Mouse (Mus musculus) heart, embryonic 15.5 days (tissue): ENCODE measurements around the gene Armc2. TPM values are rescaled to one million over a fixed set of nuclear protein-coding genes. Genes with fewer than 3 reads are reported as not detected.
A peak's percentile ranks its signal among the peaks of the same experiment; 100 is the strongest.

Experiments
- ATAC-seq: fragments of 200-750 bp; cut with Nextera tagmentation; replicated peaks from 2 replicates; pipeline ENCODE4 v1.8.0; 2017; ENCODE audit warnings: low read depth, moderate TSS enrichment; ENCODE audit not compliant: insufficient number of reproducible peaks, insufficient read depth, low FRiP score
- H3K27ac ChIP-seq: fragments of 300-500 bp; sonication (generic); 2 replicates; pipeline ENCODE4 v1.5.1; 2015; ENCODE audit warnings: mild to moderate bottlenecking, inconsistent platforms
- H3K27me3 ChIP-seq: fragments of 300-500 bp; sonication (generic); 2 replicates; pipeline ENCODE4 v1.6.1; 2015; ENCODE audit warnings: inconsistent platforms
- H3K36me3 ChIP-seq: fragments of 300-500 bp; sonication (generic); 2 replicates; pipeline ENCODE4 v1.6.1; 2015; ENCODE audit warnings: mild to moderate bottlenecking, inconsistent platforms
- H3K4me1 ChIP-seq: fragments of 300-500 bp; sonication (generic); replicated peaks from 2 replicates; pipeline ENCODE4 v1.6.1; 2015; ENCODE audit warnings: inconsistent platforms
- H3K4me2 ChIP-seq: fragments of 300-500 bp; sonication (generic); 2 replicates; pipeline ENCODE4 v1.6.1; 2015; ENCODE audit warnings: inconsistent platforms, mild to moderate bottlenecking, moderate library complexity
- H3K4me3 ChIP-seq: fragments of 300-500 bp; sonication (generic); 2 replicates; pipeline ENCODE4 v1.5.1; 2015; ENCODE audit warnings: mild to moderate bottlenecking, inconsistent platforms
- H3K9ac ChIP-seq: fragments of 300-500 bp; sonication (generic); 2 replicates; pipeline ENCODE4 v1.6.1; 2015; ENCODE audit warnings: mild to moderate bottlenecking, inconsistent platforms
- H3K9me3 ChIP-seq: fragments of 300-500 bp; sonication (generic); replicated peaks from 2 replicates; pipeline ENCODE4 v1.6.1; 2016; ENCODE audit warnings: inconsistent platforms
- WGBS: fragments of 180-500 bp; shearing (Covaris S2); methylation state at CpG from one replicate; pipeline ENCODE4 v1.1.7; 2015; ENCODE audit warnings: mixed read lengths; 5-methylcytosine and 5-hydroxymethylcytosine counted together
- polyA plus RNA-seq: library from polyadenylated mRNA; unstranded; fragments of >200 nt; fragmentation: Nextera tagmentation; extraction: Ambion mirVana; gene quantifications from 2 replicates; pipeline ENCODE4 v1.2.1, GENCODE M21; 2015

Gene Armc2
- 2.3 and 2.4 TPM in 2 replicates for polyA plus RNA-seq

GRCm38 (mm10) chr10:42018016-42018949 is at the start of gene Armc2:
Armc2 (minus strand) TSS chr10:42018442.
- Histone ChIP-seq H3K4me3 (peak within 1 kb of the TSS; percentile 56), H3K9ac (peak within 1 kb of the TSS; percentile 52), H3K4me1 (peaks cover 7% of the 10 kb centered on the region), H3K9me3 (no peaks in the 10 kb centered on the region), H3K27ac (no peak within 1 kb of the TSS), H3K36me3 (no peaks in the 10 kb centered on the region), H3K4me2 (peak within 1 kb of the TSS; percentile 81), H3K27me3 (peaks cover 10% of the 10 kb centered on the region; the same call in 1 of the 2 replicates)
- 3% methylated on average over 58 of the region's 58 CpGs for WGBS
- peak; percentile 95 for ATAC-seq

GRCm38 (mm10) chr10:42064446-42064845 is 46.2 kb upstream of the Armc2 start:
- Histone ChIP-seq H3K9me3 (no peaks in the 10 kb centered on the region), H3K4me2 (no peak overlapping the region), H3K4me1 (no peaks in the 10 kb centered on the region), H3K4me3 (no peak overlapping the region), H3K27me3 (no peaks in the 10 kb centered on the region), H3K27ac (no peak overlapping the region), H3K36me3 (no peaks in the 10 kb centered on the region), H3K9ac (no peak overlapping the region)
- no peak for ATAC-seq
- WGBS: 63% methylated on average over 5 of the region's 5 CpGs

- Histone ChIP-seq H3K4me3 (no peak overlapping the region), H3K9ac (no peak overlapping the region), H3K36me3 (no peaks in the 10 kb centered on the region), H3K4me2 (no peak overlapping the region), H3K4me1 (peaks cover 11% of the 10 kb centered on the region), H3K27me3 (no peaks in the 10 kb centered on the region), H3K27ac (no peak overlapping the region), H3K9me3 (no peaks in the 10 kb centered on the region)
- 97% methylated on average over 8 of the region's 8 CpGs for WGBS
- no peak for ATAC-seq
These were observed 41.3 kb upstream of the Armc2 start for GRCm38 (mm10) chr10:42059522-42059921.

- no peak overlapping the region for H3K4me3 ChIP-seq
- H3K9me3 ChIP-seq: no peaks in the 10 kb centered on the region
- H3K27me3 ChIP-seq: no peaks in the 10 kb centered on the region
- no peak overlapping the region for H3K27ac ChIP-seq
- no peak for ATAC-seq
- H3K36me3 ChIP-seq: no peaks in the 10 kb centered on the region
- no peak overlapping the region for H3K9ac ChIP-seq
- peak overlapping the region; percentile 39 for H3K4me2 ChIP-seq
- 69% methylated on average over 12 of the region's 12 CpGs for WGBS
- peaks cover 11% of the 10 kb centered on the region for H3K4me1 ChIP-seq
These were observed 39.5 kb upstream of the Armc2 start for GRCm38 (mm10) chr10:42057746-42058145.

GRCm38 (mm10) chr10:42057231-42057601 is 39.0 kb upstream of the Armc2 start:
- ATAC-seq: peak; percentile 62
- Histone ChIP-seq H3K9ac (no peak overlapping the region), H3K27ac (peak overlapping the region; percentile 31; the same call in 1 of the 2 replicates)

GRCm38 (mm10) chr10:42056486-42057230 is 38.4 kb upstream of the Armc2 start:
- Histone ChIP-seq H3K27ac (peak overlapping the region; percentile 31; the same call in 1 of the 2 replicates), H3K4me2 (peak overlapping the region; percentile 39; the same call in 1 of the 2 replicates), H3K36me3 (no peaks in the 10 kb centered on the region), H3K9ac (no peak overlapping the region), H3K4me1 (peaks cover 11% of the 10 kb centered on the region), H3K27me3 (no peaks in the 10 kb centered on the region), H3K4me3 (no peak overlapping the region), H3K9me3 (no peaks in the 10 kb centered on the region)
- WGBS: 80% methylated on average over 18 of the region's 18 CpGs
- no peak for ATAC-seq

More at GRCm38 (mm10) chr10:42057231-42057601, 39.0 kb upstream of the Armc2 start:
- Histone ChIP-seq H3K27me3 (no peaks in the 10 kb centered on the region), H3K4me2 (peak overlapping the region; percentile 39), H3K4me3 (0 out of 2 replicates have a peak overlapping the region, but pooled peaks have one; percentile 9), H3K9me3 (no peaks in the 10 kb centered on the region), H3K4me1 (peaks cover 11% of the 10 kb centered on the region), H3K36me3 (no peaks in the 10 kb centered on the region)
- WGBS: 23% methylated on average over 11 of the region's 11 CpGs

GRCm38 (mm10) chr10:42055224-42056165 is 37.3 kb upstream of the Armc2 start:
- no peak for ATAC-seq
- H3K27me3 ChIP-seq: no peaks in the 10 kb centered on the region
- no peaks in the 10 kb centered on the region for H3K9me3 ChIP-seq
- WGBS: 49% methylated on average over 28 of the region's 29 CpGs
- peak overlapping the region; percentile 43 for H3K4me2 ChIP-seq
- peaks cover 11% of the 10 kb centered on the region for H3K4me1 ChIP-seq
- no peaks in the 10 kb centered on the region for H3K36me3 ChIP-seq
- H3K9ac ChIP-seq: no peak overlapping the region
- H3K27ac ChIP-seq: no peak overlapping the region
- H3K4me3 ChIP-seq: peak overlapping the region; percentile 19; the same call in 1 of the 2 replicates

GRCm38 (mm10) chr10:42051069-42051468 is 32.8 kb upstream of the Armc2 start:
- no peaks in the 10 kb centered on the region for H3K4me1 ChIP-seq
- no peaks in the 10 kb centered on the region for H3K27me3 ChIP-seq
- H3K27ac ChIP-seq: no peak overlapping the region
- 60% methylated on average over 6 of the region's 6 CpGs for WGBS
- no peak overlapping the region for H3K4me3 ChIP-seq
- no peaks in the 10 kb centered on the region for H3K36me3 ChIP-seq
- H3K9me3 ChIP-seq: no peaks in the 10 kb centered on the region
- no peak overlapping the region for H3K9ac ChIP-seq
- no peak for ATAC-seq
- no peak overlapping the region for H3K4me2 ChIP-seq

- H3K4me3 ChIP-seq: no peak overlapping the region
- no peaks in the 10 kb centered on the region for H3K4me1 ChIP-seq
- WGBS: 84% methylated on average over 8 of the region's 8 CpGs
- no peaks in the 10 kb centered on the region for H3K9me3 ChIP-seq
- ATAC-seq: no peak
- H3K9ac ChIP-seq: no peak overlapping the region
- no peak overlapping the region for H3K4me2 ChIP-seq
- no peaks in the 10 kb centered on the region for H3K36me3 ChIP-seq
- H3K27me3 ChIP-seq: no peaks in the 10 kb centered on the region
- no peak overlapping the region for H3K27ac ChIP-seq
These were observed 30.4 kb upstream of the Armc2 start for GRCm38 (mm10) chr10:42048648-42049047.

- Histone ChIP-seq H3K4me2 (no peak overlapping the region), H3K27ac (no peak overlapping the region), H3K9me3 (no peaks in the 10 kb centered on the region), H3K4me1 (peaks cover 9% of the 10 kb centered on the region), H3K27me3 (no peaks in the 10 kb centered on the region), H3K4me3 (no peak overlapping the region), H3K9ac (no peak overlapping the region), H3K36me3 (no peaks in the 10 kb centered on the region)
- no peak for ATAC-seq
- WGBS: 78% methylated on average over 10 of the region's 10 CpGs
These were observed 26.3 kb upstream of the Armc2 start for GRCm38 (mm10) chr10:42044574-42044973.
